Mouse (Mus musculus) fibroblast of lung, adult 2 months (primary cell): ENCODE results near the gene Knop1.

Experiments used
- DNase-seq: peaks from one replicate; pipeline ENCODE4 v3.0.0-alpha.2; 2011; ENCODE audit warnings: low read depth

The Knop1 gene

DNA sequence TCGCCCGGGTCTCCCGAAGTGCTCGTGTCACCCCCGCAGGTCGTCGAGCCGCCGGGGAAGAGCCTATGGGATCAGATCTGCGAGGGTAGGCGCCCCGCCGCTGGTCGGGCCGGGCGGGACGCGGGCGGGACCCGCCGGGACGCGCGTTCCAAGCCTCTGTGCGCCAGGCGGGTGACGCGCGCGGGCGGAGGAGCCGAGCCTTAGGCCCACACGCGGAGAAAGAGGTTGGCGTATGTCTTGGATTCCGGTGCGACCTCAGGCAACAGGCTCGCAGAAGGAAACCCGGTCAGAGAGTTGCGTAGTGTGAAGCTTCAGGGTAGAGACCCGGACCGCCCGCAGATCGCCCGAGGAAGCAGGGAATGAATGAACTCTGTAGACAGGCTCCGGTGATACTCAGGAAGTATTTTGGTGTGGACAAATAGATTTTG lies at the start of gene Knop1:
Gene Knop1 (minus strand): TSS at position 378 of the 428 bp plus-strand sequence.
- DNase-seq, result no peak

DNA sequence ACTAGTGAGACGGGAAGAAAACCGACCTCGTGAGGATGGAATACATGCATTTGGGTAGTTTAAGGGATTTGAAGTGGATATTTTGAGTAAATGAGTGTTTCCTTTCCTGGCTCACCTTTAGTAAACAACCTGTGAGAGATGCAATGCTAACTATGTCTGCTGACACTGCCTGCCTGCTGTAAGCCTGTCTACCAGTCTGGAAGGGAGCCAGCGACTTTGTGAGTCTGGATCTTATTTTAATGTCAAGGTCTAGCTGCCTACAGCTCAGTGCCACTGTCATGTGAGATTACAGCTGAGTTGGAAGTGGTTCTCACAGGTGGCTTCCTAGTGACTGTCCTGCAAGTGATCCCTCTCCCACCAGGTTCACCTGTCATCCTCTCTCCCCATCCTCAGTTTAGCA lies 48.5 kb upstream of the Knop1 start:
- no peak for DNase-seq

DNA sequence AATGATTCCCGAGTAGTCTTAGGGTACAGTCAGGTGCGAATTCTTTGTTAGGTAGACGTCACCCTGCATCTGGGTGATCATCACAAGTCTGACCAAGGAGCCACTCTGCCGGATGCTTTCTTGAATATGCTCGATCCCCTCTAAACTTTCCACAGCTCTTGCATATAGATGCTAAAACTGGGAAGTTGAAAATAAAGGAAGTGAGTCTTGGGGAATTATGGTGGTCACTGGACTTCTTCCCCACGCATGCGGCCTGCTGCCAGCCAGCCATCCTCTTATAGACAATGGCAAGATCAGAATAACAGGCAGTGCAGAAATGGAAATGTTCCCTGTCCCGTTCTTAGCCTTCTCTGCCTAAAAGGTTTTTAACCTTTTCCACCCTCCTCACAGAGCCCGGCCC lies 47.8 kb upstream of the Knop1 start:
- DNase-seq, result no peak

DNA sequence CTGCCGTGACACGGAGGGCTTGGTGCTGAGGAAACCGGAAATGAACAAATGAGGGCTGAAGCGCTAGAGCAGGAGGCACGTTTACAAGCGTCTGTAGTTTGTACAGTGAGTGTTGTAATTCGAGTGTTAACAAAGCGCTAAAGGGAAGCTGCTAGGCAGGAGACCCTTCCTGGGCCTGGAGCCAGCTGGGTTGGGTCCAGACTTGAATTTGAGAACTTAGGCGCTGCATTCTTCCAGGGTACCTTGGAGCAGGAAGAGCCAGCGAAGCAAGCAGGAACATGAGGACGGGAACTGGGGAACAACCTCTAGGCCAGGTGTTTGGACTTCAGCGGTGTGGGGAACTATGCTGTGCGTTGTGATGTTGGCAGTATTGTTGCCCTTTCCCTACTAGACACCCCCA lies 46.9 kb upstream of the Knop1 start:
- DNase-seq, result no peak

DNA sequence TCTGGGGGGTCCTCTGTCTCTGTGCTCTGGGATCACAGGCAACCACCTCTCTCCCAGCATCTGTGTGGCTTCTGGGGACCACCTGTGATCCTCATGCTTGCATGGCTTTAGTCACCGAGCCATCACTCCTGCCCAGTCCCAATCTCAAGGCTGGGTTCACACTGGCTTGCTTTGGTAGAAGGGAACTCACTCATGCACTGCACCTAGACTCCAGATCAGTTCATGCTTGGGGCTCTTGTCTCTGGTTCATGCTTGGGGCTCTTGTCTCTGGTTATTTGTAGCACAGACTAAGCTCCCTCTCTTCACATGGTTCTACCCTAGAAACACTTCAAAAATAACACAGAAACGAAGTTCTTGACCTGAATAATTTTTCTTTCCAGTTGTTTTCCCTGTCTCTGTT lies 44.0 kb upstream of the Knop1 start:
- DNase-seq, result no peak

DNA sequence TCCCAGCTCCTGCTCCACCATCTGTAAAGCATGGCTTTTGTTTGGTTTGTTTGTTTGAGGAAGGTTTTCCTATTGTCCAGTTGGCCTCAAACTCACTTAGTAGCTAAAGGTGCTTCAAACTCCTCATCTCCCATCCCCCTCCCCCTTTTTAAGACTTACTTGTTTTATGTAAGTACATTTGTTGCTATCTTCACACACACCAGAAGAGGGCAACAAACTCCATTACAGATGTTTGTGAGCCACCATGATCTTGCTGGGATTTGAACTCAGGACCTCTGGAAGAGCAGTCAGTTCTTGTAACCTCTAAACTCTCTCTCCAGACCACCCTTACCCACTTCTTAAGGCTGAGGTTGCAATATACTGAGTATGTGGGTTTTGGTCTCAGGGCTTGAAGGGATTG lies 42.0 kb upstream of the Knop1 start:
- DNase-seq, result no peak

DNA sequence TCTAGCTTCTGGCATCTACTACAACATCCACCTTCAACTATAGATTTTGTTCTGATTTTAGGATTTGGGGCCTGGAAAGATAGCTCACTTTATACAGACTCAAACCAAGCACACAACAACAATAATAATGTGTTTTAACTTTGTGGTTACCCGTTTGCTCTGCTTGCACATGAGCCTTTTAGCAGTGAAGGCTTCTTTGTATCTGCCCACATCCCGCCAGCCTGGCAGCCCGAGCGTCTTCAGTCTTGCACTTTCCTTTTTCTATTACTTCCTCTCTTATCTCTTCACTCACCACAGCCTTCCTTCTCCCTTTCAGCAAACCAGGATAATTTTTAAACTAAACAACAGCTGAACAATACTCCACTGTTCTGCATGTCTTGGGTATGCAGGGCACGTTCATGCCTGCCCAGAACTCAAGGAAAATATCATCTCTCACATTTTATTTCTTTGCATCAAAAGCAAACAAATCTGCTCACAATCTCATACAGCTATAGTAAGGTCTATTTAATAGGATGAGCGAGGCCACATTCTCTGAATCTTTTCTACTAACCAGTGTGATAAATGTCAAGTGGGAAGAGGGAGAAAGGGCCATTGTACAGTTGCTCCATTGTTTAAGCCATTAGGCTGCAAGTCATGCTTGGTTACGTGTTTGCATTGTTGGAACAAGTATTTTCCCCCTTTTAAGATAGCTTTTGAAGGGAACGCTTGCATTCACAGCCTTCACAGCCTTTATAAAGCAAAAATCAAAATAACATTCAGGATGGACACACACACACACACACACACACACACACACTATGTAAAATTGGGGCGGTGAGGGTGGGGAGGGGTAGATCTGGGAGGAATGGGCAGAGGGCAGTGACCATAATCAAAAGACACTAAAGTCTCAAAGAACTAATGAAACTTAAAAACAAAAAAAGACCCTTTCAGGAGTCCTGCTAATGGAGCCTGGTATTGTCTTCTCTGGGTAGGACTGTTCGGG lies 39.7 kb upstream of the Knop1 start:
- DNase-seq, result no peak

DNA sequence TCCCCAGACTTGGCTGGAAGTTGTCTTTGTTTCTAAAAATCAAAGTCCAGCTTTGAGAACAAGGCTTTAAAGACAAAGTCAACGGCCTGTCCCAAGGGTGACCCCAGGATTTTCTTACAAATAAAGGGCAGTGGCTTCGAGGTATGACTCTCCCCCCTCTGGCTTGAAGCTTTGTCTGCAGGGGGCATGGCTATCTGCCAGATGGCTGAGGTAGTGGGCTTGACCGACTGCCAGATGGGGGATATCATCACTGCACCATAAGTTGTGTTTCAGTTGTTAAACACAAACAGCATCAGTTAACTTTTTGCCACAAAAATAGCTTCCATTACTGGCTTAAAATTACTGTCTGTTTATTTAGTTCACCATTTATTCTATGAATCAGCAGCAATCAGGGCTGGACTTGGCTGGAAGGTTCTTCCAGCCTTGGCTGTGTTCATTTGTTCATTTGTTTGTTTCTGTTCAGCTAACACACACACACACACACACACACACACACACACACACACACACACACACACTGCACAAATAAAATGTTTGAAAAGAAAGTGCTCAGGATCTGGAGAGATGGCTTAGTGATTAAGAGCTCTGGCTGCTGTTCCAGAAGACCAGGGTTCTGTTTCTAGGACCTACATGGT lies 33.1 kb upstream of the Knop1 start:
- DNase-seq, result peak; percentile 75

DNA sequence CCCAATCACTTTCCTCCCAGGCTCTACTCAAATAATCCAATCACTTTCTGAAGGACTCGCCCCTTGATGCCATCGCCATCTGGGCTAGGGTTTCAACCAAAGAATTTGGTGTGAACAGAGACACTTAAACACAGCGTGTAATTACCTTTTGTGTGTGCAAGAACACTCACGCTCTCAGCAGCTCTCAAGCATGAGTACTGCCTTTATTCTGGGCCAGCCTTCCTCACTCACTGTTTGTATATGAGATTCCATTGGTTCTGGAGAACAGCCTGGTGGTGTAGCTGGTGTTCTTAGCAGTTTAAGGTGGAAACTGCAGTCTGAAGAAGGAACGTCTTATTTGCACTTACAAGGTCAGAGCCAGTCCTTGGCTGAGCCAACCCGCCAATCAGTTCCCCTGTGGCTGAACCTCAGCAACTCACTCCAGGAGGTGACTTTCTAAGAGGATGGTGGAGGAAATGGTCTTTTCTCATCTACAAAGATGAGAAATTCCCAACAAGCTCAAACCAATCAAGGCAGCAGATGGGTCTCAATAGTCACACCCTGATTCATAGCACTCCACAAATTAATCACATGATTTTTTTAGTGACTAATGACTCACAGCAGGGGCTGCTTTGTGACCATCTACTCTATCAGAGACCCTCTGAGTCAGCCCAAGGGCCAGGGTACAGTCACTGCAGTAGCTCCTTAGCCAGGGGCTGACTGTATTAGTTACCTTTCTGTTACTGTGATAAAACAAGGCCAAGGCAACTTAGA lies 31.4 kb upstream of the Knop1 start:
- DNase-seq, result peak; percentile 35

DNA sequence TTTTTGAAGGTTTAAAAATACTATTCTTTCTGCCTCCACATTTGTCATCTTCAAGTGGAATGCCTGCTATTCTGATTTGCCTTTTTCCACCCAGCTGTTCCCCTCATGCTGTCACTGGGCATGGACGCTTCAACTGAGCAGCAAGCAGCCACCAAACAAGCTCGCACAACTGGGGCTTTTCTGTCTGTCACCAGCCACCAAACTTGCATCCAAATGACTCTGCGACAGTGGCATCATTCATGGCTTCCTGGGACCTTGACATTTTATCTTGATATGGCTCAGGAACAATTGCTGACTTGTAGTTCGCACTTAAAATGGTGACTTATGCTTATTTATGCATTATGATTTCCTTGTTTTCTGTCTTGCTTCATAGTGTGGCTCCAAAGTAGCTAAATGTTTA lies 28.9 kb upstream of the Knop1 start:
- no peak for DNase-seq

DNA sequence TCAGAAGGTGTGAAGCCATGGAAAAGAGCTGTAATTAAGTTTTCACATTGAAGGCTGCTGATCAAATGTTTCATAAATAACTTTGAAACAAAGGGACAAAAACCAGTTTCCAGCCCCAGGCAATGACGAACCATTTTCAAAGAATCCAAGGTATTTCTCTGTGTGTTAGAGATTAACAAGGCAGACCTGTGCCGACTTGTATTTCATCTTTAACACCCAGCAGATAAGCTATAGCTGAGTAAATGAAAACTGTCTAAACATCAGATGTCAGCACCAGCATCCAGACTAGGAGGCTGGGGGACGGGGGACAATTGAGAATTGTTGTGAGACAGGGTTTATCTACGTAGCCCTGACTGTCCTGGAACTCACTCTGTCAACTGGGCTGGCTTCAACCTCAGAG lies 27.9 kb upstream of the Knop1 start:
- DNase-seq, result no peak

DNA sequence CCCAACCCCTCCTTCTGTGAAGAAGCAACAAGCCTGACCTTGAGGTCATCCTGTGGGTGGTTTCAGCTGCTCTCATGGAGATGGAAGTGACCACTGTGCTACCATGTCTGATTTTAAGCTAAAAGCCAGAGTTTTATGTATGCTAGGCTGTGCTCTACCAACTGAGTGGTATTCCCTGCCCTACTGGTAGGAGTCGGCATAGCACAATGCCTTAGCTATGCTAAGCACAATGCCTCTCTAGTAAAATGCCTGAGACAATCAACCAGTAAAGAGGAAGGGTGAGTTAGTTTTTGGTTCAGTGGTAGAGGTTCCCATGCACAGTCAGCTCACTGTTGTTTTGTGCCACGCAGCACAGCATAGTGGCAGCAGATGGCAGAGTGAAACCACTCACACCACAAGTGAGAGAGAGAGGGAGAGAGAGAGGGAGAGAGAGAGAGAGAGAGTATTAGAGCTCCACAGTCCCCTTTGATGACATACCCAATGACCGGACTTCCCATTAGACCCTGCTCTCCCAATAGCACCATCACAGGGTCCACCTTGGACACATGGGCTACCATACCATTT lies 23.5 kb upstream of the Knop1 start:
- no peak for DNase-seq

DNA sequence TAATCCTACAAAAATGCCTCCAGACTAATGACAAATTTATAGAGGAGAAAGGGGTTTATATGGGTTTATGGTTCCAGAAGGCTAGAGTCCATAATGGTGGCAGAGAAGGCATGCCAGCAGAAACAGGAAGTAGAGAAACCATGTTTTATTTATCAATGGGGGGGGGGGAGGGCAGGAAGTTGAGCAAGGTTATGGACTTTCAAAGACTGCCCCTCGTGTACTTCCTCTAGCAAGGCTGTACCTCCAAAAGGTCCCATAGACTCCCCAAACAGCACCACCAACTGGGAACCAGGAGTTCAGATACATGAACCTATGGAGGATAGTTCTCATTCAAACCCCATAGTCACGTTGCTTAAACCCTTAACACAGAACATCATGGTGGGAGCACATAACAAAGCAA lies 9.3 kb upstream of the Knop1 start:
- DNase-seq, result no peak

DNA sequence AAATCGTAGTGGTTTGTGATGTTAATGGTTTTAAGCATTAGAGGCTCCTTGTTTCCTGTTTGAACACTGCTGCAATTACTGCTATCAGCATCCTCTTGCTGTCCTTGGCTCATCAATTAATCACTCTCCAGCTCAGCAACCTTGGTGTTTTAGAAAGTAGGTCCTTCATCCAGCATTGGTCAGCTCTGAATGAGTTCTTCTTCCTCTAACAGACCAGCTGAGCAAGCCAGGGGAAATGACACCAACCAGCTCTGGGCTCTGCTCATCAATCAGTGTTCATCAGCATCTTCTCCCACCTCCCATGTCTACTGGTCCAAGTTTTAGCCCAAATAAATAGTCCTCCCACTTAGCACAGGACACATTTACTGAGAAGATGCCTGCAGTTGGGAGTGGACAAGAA lies 2.6 kb upstream of the Knop1 start:
- DNase-seq, result no peak

DNA sequence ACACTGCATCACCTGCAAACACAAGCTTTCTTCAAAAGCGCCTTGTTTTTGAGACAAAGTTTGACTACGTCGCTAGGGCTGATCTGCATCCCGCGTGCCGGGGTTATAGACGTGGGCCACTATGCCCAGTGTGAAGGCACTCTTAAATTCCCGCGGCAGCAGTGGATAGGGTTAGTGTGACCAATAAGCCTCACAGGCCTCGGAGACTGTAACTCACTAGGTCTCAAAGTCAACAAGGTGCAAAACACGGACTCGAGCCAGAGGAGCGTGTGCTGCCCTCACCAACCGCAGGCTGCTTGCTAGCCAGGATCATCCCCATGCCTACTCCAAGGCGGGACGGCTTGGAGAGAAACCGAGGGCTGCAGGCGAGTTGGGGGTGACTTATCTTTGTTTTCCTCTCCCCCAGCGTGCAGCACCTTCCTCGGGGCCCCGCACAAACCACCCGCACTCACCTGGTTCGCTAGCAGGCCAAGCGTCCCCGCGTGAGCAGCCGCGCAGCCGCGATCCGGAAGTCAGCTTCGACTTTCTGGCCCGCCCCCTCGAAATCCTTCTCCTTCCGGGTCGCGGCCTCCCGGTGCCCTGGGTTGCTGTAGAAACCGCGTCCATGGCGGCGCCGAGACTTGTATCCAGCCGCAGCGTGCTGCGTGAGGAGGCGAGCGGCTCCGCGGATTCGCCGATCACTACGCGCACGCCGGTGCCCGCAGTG lies 730 bp downstream of the Knop1 start, which contains the start of gene Iqck:
Gene Iqck (plus strand): TSS at position 582 of the 706 bp plus-strand sequence.
- peak; percentile 70 for DNase-seq

DNA sequence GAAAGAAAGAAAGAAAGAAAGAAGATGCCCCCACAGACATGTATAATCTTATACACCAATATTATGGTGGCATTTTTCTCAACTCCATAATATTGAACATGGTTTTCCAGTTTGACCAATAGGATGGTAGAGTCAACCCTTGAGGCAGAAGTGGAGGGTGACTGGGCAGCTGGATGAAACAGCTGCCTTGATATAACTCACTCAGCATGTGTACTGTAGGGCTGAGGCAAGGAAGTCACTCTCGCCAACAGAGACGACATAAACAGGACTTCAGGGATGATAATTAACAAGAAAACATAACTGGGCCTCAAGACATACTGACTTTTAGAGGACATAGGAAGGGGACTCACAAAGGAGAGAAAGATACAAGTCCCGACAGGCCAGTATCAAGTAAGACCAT lies 1.4 kb downstream of the Knop1 start:
- DNase-seq, result no peak

DNA sequence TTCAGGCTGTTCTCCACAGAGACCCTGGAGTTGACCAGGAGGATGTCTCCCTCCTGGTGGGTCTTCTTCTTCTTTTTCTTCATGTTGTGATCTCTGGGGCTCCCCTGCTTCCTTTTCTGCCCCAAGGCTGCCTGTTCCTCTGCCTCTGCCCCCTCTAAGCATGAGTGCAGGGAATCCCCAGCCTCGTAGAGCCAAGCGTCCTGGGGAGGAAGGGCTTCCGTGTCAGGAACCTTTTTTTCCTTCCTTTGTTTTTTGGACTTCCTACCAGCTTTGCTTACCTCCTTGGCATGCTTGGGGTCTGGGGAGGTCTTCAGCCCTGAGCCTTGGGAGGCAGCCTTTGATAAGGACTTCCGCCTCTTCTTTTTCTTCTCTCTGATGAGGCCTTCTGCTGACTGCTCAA lies 3.4 kb downstream of the Knop1 start:
- no peak for DNase-seq

DNA sequence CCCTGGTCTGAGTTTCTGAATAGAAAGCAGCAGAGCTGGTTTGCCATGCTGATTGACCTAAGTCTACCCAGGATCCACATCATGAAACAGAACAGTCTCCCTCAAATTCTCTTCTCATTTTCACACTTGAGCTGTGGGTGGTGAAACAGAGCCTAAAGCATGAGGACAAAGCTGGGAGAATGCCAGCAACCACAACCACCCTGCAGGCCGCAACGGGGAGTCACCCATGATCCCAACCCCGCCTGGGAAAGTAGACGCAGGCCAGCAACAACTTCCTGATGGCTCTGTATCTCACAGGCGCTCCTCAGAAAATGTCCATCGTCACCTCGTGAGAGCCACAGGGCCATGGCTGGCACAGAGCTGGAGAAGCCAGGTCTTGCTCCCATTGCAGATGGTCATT lies 4.5 kb downstream of the Knop1 start:
- no peak for DNase-seq

DNA sequence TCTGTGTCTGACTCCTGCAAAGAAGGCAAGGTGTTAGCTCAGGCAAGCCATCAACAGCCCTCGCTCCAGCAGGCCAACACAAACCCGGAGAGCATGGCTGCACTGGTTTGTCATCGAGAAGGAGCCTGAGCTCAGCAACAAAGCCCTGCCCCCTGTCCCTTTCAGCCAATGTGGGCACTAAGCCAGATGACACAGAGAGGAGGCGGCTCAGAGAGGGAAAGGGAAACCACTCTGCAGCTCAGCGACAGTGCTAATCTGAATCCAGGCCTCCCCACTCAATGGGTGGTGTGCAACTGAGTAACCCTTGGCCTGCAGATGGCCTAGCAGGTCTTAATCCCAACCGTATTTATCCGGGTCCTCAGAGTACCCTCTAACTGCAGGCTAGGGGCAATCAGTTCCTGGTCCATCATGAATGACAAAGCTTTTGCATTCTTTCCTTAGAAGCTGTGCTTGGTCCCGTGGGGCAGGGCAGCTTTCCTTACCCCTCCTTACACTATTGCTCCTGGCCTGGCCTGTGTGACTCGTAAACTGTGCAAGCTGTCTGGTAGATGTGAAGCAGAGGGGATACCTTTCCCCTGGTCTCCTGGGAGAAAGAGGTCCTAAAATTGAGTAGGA lies 5.3 kb downstream of the Knop1 start:
- no peak for DNase-seq

DNA sequence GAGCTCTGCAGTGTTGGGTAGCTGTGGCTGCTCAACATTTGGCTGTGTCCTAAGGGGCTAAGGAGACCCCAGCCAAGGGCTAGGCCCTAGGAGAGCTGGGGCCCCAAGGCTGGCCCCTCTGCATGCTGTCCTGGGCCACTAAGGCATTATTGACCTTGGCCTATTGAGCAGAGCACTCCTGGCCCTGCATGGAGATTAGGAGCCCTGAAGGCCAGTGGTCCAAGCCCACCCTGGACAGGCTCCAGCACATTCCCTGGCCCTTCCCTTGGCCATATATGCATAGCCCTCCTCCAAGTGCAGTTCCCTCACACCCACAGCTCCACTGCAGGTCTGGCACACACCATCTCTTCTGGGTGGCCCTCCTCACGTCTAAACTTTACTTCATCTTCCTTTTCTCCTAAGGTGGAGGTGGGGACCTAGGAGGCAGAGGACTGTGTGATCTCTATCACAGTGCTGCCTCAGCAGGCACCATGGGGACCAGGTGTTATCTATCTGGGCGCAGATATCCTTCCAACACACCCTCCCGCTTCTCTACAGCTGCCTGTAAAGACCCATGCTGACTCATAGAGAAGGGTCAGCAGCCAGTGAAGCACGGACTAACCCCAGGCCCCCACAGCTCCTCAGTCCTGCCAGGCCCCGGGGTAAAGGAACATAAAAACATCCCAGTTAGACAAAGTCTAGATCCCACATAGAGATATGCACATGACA lies 6.4 kb downstream of the Knop1 start:
- no peak for DNase-seq

DNA sequence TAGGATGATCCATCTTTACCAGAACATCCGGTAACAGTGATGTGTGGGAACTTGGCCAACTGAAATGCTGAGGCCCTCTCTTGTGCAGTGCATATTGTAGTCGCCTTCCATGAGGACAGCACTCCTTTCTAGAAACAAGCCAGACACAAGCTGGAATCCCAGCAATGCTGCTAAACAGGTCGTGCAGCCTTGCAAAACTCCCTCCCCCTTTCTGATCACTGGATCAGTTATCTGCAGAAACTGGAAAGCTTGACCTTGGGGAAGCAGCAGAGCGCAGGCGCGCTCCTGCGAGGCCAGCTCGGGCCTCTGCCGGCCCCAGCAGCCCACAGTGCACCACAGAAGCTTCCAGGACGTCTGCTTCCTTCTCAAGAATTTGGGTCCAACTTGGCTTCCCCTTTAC lies 7.3 kb downstream of the Knop1 start:
- DNase-seq, result no peak
